ENCODE assay signal across 8 mouse cellular contexts in the genomic region with DNA sequence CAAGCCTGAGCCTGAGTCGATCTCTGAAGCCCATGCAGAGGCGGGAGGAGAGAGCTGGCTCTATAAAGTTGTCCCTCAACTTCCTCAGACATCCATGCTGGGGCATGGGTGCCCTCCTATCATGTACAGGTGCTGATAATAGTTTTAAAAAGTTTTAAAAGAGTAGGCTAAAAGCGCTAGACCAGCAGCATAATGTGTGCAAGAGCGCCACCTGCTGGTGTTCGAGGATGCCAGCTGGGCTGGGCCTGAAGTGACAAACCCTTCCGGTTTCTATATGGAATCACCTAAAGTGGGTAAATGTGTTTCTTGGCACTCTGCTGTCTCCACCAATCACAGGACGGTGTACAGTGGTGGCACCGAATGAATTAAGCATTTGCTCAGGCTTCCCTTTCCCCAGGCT. TPM values are rescaled to one million over a fixed set of nuclear protein-coding genes. Genes with fewer than 3 reads are reported as not detected.
DNase-seq lines count a peak whose midpoint lies in the region; ATAC-seq lines count a peak whose summit lies in the region.

No protein-coding gene starts in this region.

- no peak for ATAC-seq in midbrain, embryonic 11.5 days (ENCODE audit: low FRiP score)
- ATAC-seq in midbrain, embryonic 16.5 days = no peak
- ATAC-seq in embryonic facial prominence, embryonic 11.5 days (replicated peaks; ENCODE audit: insufficient number of reproducible peaks, low FRiP score, low TSS enrichment, low read depth) = no peak
- ATAC-seq in liver, embryonic 11.5 days (replicated peaks; ENCODE audit: low FRiP score) = no peak

- H3K9me3 ChIP-seq in midbrain, embryonic 11.5 days (ENCODE audit: control insufficient read depth, low read length) = no peaks in the 10 kb centered on the region
- no peaks in the 10 kb centered on the region for H3K9me3 ChIP-seq in midbrain, embryonic 16.5 days (replicated peaks; ENCODE audit: control insufficient read depth, low read length, poor library complexity, severe bottlenecking)
- H3K9me3 ChIP-seq in embryonic facial prominence, embryonic 11.5 days (replicated peaks; ENCODE audit: control insufficient read depth, low read length) = no peaks in the 10 kb centered on the region
- H3K9me3 ChIP-seq in liver, embryonic 11.5 days (ENCODE audit: control insufficient read depth, low read length) = no peaks in the 10 kb centered on the region

- no peak overlapping the region for H3K4me2 ChIP-seq in midbrain, embryonic 11.5 days
- no peak overlapping the region for H3K4me2 ChIP-seq in midbrain, embryonic 16.5 days (ENCODE audit: low read length)
- H3K4me2 ChIP-seq in embryonic facial prominence, embryonic 11.5 days (ENCODE audit: low read depth, low read length) = no peak overlapping the region
- H3K4me2 ChIP-seq in liver, embryonic 11.5 days = no peak overlapping the region

- H3K36me3 ChIP-seq in midbrain, embryonic 11.5 days (ENCODE audit: control insufficient read depth, insufficient read depth, low read length) = 0 out of 2 replicates have a peak, but pooled peaks cover 2% of the 10 kb centered on the region
- H3K36me3 ChIP-seq in midbrain, embryonic 16.5 days (ENCODE audit: control insufficient read depth, insufficient read depth, low read length) = no peaks in the 10 kb centered on the region
- H3K36me3 ChIP-seq in embryonic facial prominence, embryonic 11.5 days (replicated peaks; ENCODE audit: control insufficient read depth, insufficient read depth, low read depth, low read length) = peaks cover 3% of the 10 kb centered on the region; the same call in 1 of the 2 replicates
- peaks cover 11% of the 10 kb centered on the region for H3K36me3 ChIP-seq in liver, embryonic 11.5 days (ENCODE audit: control insufficient read depth, insufficient read depth, low read length)

- H3K27me3 ChIP-seq in midbrain, embryonic 11.5 days (ENCODE audit: control insufficient read depth, insufficient read depth, low read length) = no peaks in the 10 kb centered on the region
- H3K27me3 ChIP-seq in midbrain, embryonic 16.5 days (ENCODE audit: control insufficient read depth, insufficient read depth, low read depth, low read length) = peaks cover 9% of the 10 kb centered on the region
- H3K27me3 ChIP-seq in embryonic facial prominence, embryonic 11.5 days (ENCODE audit: control insufficient read depth, insufficient read depth, low read length) = no peaks in the 10 kb centered on the region
- no peaks in the 10 kb centered on the region for H3K27me3 ChIP-seq in liver, embryonic 11.5 days (replicated peaks; ENCODE audit: control insufficient read depth, insufficient read depth, low read length)

- no peak overlapping the region for H3K27ac ChIP-seq in midbrain, embryonic 11.5 days (ENCODE audit: low read depth, low read length)
- H3K27ac ChIP-seq in midbrain, embryonic 16.5 days (ENCODE audit: low read length) = no peak overlapping the region
- H3K27ac ChIP-seq in embryonic facial prominence, embryonic 11.5 days (replicated peaks; ENCODE audit: low read depth, low read length) = no peak overlapping the region
- no peak overlapping the region for H3K27ac ChIP-seq in liver, embryonic 11.5 days (ENCODE audit: low read depth, low read length)

- H3K4me3 ChIP-seq in midbrain, embryonic 11.5 days (ENCODE audit: low read depth, low read length) = no peak overlapping the region
- no peak overlapping the region for H3K4me3 ChIP-seq in midbrain, embryonic 16.5 days (ENCODE audit: low read depth, low read length)
- H3K4me3 ChIP-seq in embryonic facial prominence, embryonic 11.5 days (ENCODE audit: low read depth, low read length) = no peak overlapping the region
- no peak overlapping the region for H3K4me3 ChIP-seq in liver, embryonic 11.5 days (ENCODE audit: low read depth, low read length)

- 34% methylated on average over 8 of the region's 8 CpGs for WGBS in midbrain, embryonic 11.5 days
- 27% methylated on average over 8 of the region's 8 CpGs for WGBS in midbrain, embryonic 16.5 days
- 29% methylated on average over 8 of the region's 8 CpGs for WGBS in embryonic facial prominence, embryonic 11.5 days
- WGBS in liver, embryonic 11.5 days = 28% methylated on average over 8 of the region's 8 CpGs

- H3K9ac ChIP-seq in midbrain, embryonic 11.5 days (ENCODE audit: low read length) = no peak overlapping the region
- no peak overlapping the region for H3K9ac ChIP-seq in midbrain, embryonic 16.5 days (ENCODE audit: low read depth, low read length)
- H3K9ac ChIP-seq in embryonic facial prominence, embryonic 11.5 days (replicated peaks; ENCODE audit: low read length) = no peak overlapping the region
- H3K9ac ChIP-seq in liver, embryonic 11.5 days (ENCODE audit: low read depth, low read length) = no peak overlapping the region

- H3K4me1 ChIP-seq in midbrain, embryonic 11.5 days (ENCODE audit: control insufficient read depth, insufficient read depth, low read length) = peaks cover 14% of the 10 kb centered on the region
- peaks cover 12% of the 10 kb centered on the region for H3K4me1 ChIP-seq in midbrain, embryonic 16.5 days (ENCODE audit: control insufficient read depth, insufficient read depth, low read length)
- peaks cover 8% of the 10 kb centered on the region; the same call in 1 of the 2 replicates for H3K4me1 ChIP-seq in embryonic facial prominence, embryonic 11.5 days (ENCODE audit: control insufficient read depth, insufficient read depth, low read length)
- peaks cover 22% of the 10 kb centered on the region for H3K4me1 ChIP-seq in liver, embryonic 11.5 days (replicated peaks; ENCODE audit: control insufficient read depth, insufficient read depth, low read length)

- peak; percentile 98 for DNase-seq in midbrain, embryonic 11.5 days (ENCODE audit: low spot score, missing footprints)
- peak; percentile 92 for DNase-seq in adrenal gland, postnatal 10 days
- DNase-seq in embryonic facial prominence, embryonic 11.5 days (ENCODE audit: low spot score) = peak; percentile 91
- peak; percentile 96 for DNase-seq in induced T-regulatory cell, adult 2 months (ENCODE audit: low read depth)
- DNase-seq in liver, embryonic 11.5 days (ENCODE audit: low spot score) = peak; percentile 70
- DNase-seq in right cerebral cortex, adult 18-20 months = peak; percentile 69
- DNase-seq in urinary bladder, postnatal 10 days (ENCODE audit: low spot score) = peak; percentile 70

RNA-seq across cellular contexts. Expression of a gene that starts 3.1 kb away (rescaled TPM):
- polyA plus RNA-seq in midbrain, embryonic 11.5 days (2014; fragmentation: Nextera tagmentation; extraction: Ambion mirVana) = 14.4 and 14.6 TPM in 2 replicates
- 3.1 and 3.6 TPM in 2 replicates for polyA plus RNA-seq in midbrain, embryonic 16.5 days (2015; fragmentation: Nextera tagmentation; extraction: Ambion mirVana)
- total RNA-seq in adrenal gland, postnatal 10 days (2021) = 100 to 1,000 TPM in 1 of 2 experiments, 10 to 100 TPM in 1; 67.0 to 122 TPM
- polyA plus RNA-seq in embryonic facial prominence, embryonic 11.5 days (2014; fragmentation: Nextera tagmentation; extraction: Ambion mirVana) = 22.8 and 23.5 TPM in 2 replicates
- 24.7 and 26.7 TPM in 2 replicates for polyA plus RNA-seq in liver, embryonic 11.5 days (2014; fragmentation: Nextera tagmentation; extraction: Ambion mirVana)
